Mouse (Mus musculus) liver, embryonic 11.5 days (tissue): ENCODE data around the gene Entpd7. TPM values are rescaled to one million over a fixed set of nuclear protein-coding genes. Genes with fewer than 3 reads are reported as not detected.

ENCODE experiments used
- ATAC-seq: fragments of 200-750 bp; cut with Nextera tagmentation; replicated peaks from 2 replicates; pipeline ENCODE4 v1.8.0; 2017; ENCODE audit warnings: moderate number of reproducible peaks, mild to moderate bottlenecking, moderate TSS enrichment, moderate library complexity; ENCODE audit not compliant: low FRiP score
- DNase-seq: peaks from one replicate; pipeline ENCODE4 v3.0.0-alpha.2; 2017; ENCODE audit warnings: low spot score
- H3K27ac ChIP-seq: fragments of 300-500 bp; sonication (generic); 2 replicates; pipeline ENCODE4 v1.5.1; 2014; ENCODE audit warnings: mild to moderate bottlenecking, low read depth, low read length, control low read depth
- H3K27me3 ChIP-seq: fragments of 300-500 bp; sonication (generic); replicated peaks from 2 replicates; pipeline ENCODE4 v1.6.1; 2014; ENCODE audit warnings: low read length, mixed read lengths; ENCODE audit not compliant: control insufficient read depth, insufficient read depth
- H3K36me3 ChIP-seq: fragments of 300-500 bp; sonication (generic); 2 replicates; pipeline ENCODE4 v1.6.1; 2014; ENCODE audit warnings: mild to moderate bottlenecking, low read length, moderate library complexity, mixed read lengths; ENCODE audit not compliant: control insufficient read depth, insufficient read depth
- H3K4me1 ChIP-seq: fragments of 300-500 bp; sonication (generic); replicated peaks from 2 replicates; pipeline ENCODE4 v1.6.1; 2014; ENCODE audit warnings: low read length, mixed read lengths; ENCODE audit not compliant: control insufficient read depth, insufficient read depth
- H3K4me2 ChIP-seq: fragments of 300-500 bp; sonication (generic); 2 replicates; pipeline ENCODE4 v1.6.1; 2014; ENCODE audit warnings: mild to moderate bottlenecking, control low read depth, moderate library complexity
- H3K4me3 ChIP-seq: fragments of 300-500 bp; sonication (generic); 2 replicates; pipeline ENCODE4 v1.5.1; 2014; ENCODE audit warnings: low read depth, low read length, control low read depth
- H3K9ac ChIP-seq: fragments of 300-500 bp; sonication (generic); 2 replicates; pipeline ENCODE4 v1.6.1; 2014; ENCODE audit warnings: low read depth, low read length, control low read depth
- H3K9me3 ChIP-seq: fragments of 300-500 bp; sonication (generic); 2 replicates; pipeline ENCODE4 v1.6.1; 2016; ENCODE audit warnings: low read length, inconsistent platforms, mixed read lengths; ENCODE audit not compliant: control insufficient read depth
- WGBS: fragments of 180-500 bp; shearing (Covaris S2); extraction: QIAGEN DNeasy Blood & Tissue Kit; methylation state at CpG from one replicate; pipeline ENCODE4 v1.1.7; 2014; 5-methylcytosine and 5-hydroxymethylcytosine counted together
- polyA plus RNA-seq: library from polyadenylated mRNA; unstranded; fragments of >200 nt; fragmentation: Nextera tagmentation; extraction: Ambion mirVana; gene quantifications from 2 replicates; pipeline ENCODE4 v1.2.1, GENCODE M21; 2014

Entpd7 gene
- polyA plus RNA-seq, 1 experiment from 2014 or later = 9.2 TPM

DNA sequence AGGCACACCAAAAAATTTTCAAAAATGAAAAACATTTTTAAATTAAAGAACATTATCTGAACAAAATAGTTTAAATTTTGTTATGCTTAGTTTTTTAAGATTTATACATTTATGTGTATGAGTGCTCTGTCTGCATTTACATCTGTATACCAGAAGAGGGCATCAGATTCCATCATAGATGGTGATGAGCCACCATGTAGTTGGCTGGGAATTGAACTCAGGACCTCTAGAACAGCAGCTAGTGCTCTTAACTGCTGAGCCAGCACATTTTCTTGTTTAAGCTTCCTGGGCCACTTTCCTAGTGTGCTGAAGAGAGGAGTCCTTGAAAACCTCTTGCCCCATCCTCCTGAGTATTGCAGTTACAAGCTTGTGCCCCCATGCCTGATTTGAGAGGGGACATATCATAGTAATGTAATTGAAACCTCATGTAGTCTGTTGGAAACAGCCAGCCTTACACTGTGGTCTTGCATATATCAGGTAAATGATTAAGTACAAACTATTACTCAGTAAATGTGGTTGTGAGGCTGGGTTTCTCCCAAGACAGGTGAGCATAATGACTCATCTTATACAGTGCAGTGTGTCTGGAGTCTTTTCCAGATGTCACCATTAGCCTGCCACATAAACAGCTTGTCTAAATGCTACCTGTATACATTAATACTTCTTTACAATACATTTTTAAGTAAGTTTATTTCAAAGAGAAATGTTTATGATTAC lies 72.2 kb downstream of the Entpd7 start:
- Histone ChIP-seq H3K27ac (no peak overlapping the region), H3K4me2 (no peak overlapping the region), H3K4me3 (no peak overlapping the region), H3K36me3 (peaks cover 2% of the 10 kb centered on the region; the same call in 1 of the 2 replicates), H3K4me1 (no peaks in the 10 kb centered on the region), H3K9ac (no peak overlapping the region), H3K9me3 (no peaks in the 10 kb centered on the region), H3K27me3 (no peaks in the 10 kb centered on the region)
- DNase-seq (no peak), ATAC-seq (no peak)

DNA sequence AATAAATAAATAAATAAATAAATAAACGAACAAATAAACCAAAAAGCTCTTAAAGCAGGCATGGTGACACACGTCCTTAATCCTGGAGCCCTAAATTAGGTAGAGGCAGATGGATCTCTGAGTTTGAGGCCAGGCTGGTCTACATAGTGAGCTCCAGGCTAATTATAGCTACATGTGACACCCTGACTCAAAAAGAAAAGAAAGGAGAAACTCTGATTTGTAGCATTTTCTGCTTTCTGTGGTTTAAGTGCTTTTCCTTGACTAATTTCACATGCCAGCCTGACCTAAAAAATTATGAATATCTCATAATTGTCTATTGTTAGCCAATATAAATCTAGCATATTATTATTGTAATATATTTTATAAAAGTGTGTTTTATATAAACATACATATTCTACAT lies 72.9 kb downstream of the Entpd7 start:
- no peaks in the 10 kb centered on the region for H3K4me1 ChIP-seq
- no peak for DNase-seq
- ATAC-seq = no peak
- H3K9ac ChIP-seq = no peak overlapping the region
- peaks cover 2% of the 10 kb centered on the region; the same call in 1 of the 2 replicates for H3K36me3 ChIP-seq
- no peak overlapping the region for H3K4me3 ChIP-seq
- no peak overlapping the region for H3K4me2 ChIP-seq
- H3K9me3 ChIP-seq = no peaks in the 10 kb centered on the region
- WGBS = 74% methylated on average over 2 of the region's 2 CpGs
- H3K27me3 ChIP-seq = no peaks in the 10 kb centered on the region
- H3K27ac ChIP-seq = no peak overlapping the region

GRCm38 (mm10) chr19:43766451-43766850 lies 77.0 kb downstream of the Entpd7 start:
- Histone ChIP-seq H3K27ac (no peak overlapping the region), H3K4me1 (no peaks in the 10 kb centered on the region), H3K4me2 (no peak overlapping the region), H3K36me3 (0 out of 2 replicates have a peak, but pooled peaks cover 2% of the 10 kb centered on the region), H3K9ac (no peak overlapping the region), H3K9me3 (no peaks in the 10 kb centered on the region), H3K27me3 (no peaks in the 10 kb centered on the region), H3K4me3 (no peak overlapping the region)
- 79% methylated on average over 5 of the region's 5 CpGs for WGBS
- ATAC-seq (no peak), DNase-seq (no peak)

DNA sequence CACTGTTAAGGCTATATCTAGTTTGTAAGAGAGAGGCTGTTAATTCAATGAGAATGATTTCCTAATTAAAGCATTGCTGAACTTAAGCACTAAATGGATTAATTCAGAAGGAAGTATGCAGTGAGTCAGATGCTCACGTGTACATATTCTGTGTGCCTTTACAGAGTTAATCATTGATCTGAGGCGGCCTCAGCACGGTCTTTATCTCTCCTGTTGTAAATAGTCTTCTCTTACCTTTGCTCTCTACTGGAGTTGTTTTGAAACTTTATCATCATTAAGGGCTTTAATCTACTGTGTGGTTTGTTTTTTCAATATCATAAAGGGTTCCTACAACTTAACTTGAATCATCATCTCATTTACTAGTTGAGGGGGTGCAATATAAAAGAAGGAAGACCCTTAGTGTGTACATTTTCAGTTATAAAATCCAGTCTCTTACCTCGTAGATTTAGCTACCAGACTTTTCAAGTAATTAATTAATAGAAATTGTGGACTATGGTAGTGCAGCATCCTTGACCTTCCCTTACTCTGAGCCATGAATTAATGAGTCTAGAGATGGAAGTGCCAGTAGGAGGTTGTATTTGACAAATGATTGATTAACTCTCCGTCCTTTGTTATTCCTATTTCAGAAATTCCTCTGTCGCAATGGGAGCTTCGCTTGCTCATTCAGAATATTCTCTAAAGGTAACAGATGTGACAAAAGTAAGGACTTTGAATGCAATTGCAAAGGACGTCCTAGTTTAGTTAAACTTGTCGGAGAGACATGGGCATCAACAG lies 78.3 kb downstream of the Entpd7 start:
- Histone ChIP-seq H3K9ac (no peak overlapping the region), H3K27me3 (no peaks in the 10 kb centered on the region), H3K27ac (no peak overlapping the region), H3K4me1 (no peaks in the 10 kb centered on the region), H3K9me3 (no peaks in the 10 kb centered on the region), H3K36me3 (no peaks in the 10 kb centered on the region), H3K4me2 (no peak overlapping the region), H3K4me3 (no peak overlapping the region)
- ATAC-seq = no peak; the same call in 1 of the 2 replicates
- DNase-seq = no peak
- 62% methylated on average over 9 of the region's 9 CpGs for WGBS

- 79% methylated on average over 5 of the region's 5 CpGs for WGBS
- ATAC-seq = no peak
These were observed 80.0 kb downstream of the Entpd7 start for GRCm38 (mm10) chr19:43769366-43769960.

GRCm38 (mm10) chr19:43770584-43770983 lies 81.1 kb downstream of the Entpd7 start:
- WGBS = 62% methylated on average over 4 of the region's 4 CpGs
- no peaks in the 10 kb centered on the region for H3K27me3 ChIP-seq
- 0 out of 2 replicates have a peak, but pooled peaks cover 3% of the 10 kb centered on the region for H3K4me1 ChIP-seq
- H3K9ac ChIP-seq = no peak overlapping the region
- DNase-seq (no peak), ATAC-seq (no peak)
- H3K9me3 ChIP-seq = no peaks in the 10 kb centered on the region
- no peaks in the 10 kb centered on the region for H3K36me3 ChIP-seq
- no peak overlapping the region for H3K27ac ChIP-seq
- H3K4me3 ChIP-seq = no peak overlapping the region
- H3K4me2 ChIP-seq = no peak overlapping the region

More at GRCm38 (mm10) chr19:43769366-43769960, 80.0 kb downstream of the Entpd7 start:
- Histone ChIP-seq H3K4me3 (no peak overlapping the region), H3K9me3 (no peaks in the 10 kb centered on the region), H3K4me2 (no peak overlapping the region), H3K9ac (no peak overlapping the region), H3K4me1 (0 out of 2 replicates have a peak, but pooled peaks cover 3% of the 10 kb centered on the region), H3K36me3 (no peaks in the 10 kb centered on the region), H3K27ac (no peak overlapping the region), H3K27me3 (no peaks in the 10 kb centered on the region)
- DNase-seq = no peak

DNA sequence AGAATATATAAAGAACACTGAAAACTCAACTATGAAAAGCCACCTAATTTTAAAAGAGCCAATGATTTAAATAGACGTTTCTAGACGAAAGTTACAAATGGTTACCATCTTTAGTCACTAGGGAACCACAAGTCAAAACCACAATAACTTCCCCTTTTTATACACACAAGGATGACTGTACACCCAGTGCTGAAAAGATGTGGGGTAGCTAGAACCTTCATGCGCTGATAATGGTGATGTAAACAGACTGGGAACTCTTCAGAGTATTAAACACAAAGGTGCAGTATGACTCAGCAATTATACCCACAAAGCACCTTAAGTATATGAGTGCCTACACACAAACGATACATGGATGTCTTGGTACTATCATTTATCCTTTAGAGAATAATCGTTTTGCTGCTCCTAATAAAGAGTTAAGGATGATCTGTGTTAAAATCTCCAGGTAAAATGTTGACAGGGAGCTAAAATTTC lies 82.1 kb downstream of the Entpd7 start:
- no peak for DNase-seq
- 57% methylated on average over 5 of the region's 5 CpGs for WGBS
- H3K9me3 ChIP-seq = no peaks in the 10 kb centered on the region
- H3K4me2 ChIP-seq = no peak overlapping the region
- no peak overlapping the region for H3K9ac ChIP-seq
- no peak overlapping the region for H3K27ac ChIP-seq
- no peak for ATAC-seq
- no peaks in the 10 kb centered on the region for H3K27me3 ChIP-seq
- H3K4me3 ChIP-seq = no peak overlapping the region
- H3K4me1 ChIP-seq = 0 out of 2 replicates have a peak, but pooled peaks cover 3% of the 10 kb centered on the region
- no peaks in the 10 kb centered on the region for H3K36me3 ChIP-seq

- Histone ChIP-seq H3K9me3 (no peaks in the 10 kb centered on the region), H3K27ac (no peak overlapping the region), H3K27me3 (no peaks in the 10 kb centered on the region), H3K4me2 (no peak overlapping the region), H3K4me3 (no peak overlapping the region), H3K4me1 (0 out of 2 replicates have a peak, but pooled peaks cover 3% of the 10 kb centered on the region), H3K9ac (no peak overlapping the region), H3K36me3 (no peaks in the 10 kb centered on the region)
- WGBS = 67% methylated on average over 6 of the region's 6 CpGs
- ATAC-seq (no peak), DNase-seq (no peak)
These were observed 82.8 kb downstream of the Entpd7 start for GRCm38 (mm10) chr19:43772311-43772710.
